Mouse (Mus musculus) adipocyte (in vitro differentiated cells): ENCODE results near the gene Klk1b11.
"Not testable (repeated sequence)": the region's sequence is repeated elsewhere in the genome, so short reads cannot be mapped to it uniquely, and the experiment has no call there.

Experiments used
- DNase-seq: peaks from one replicate; pipeline ENCODE4 v3.0.0-alpha.2; 2016; ENCODE audit warnings: low spot score

Klk1b11 gene

DNA sequence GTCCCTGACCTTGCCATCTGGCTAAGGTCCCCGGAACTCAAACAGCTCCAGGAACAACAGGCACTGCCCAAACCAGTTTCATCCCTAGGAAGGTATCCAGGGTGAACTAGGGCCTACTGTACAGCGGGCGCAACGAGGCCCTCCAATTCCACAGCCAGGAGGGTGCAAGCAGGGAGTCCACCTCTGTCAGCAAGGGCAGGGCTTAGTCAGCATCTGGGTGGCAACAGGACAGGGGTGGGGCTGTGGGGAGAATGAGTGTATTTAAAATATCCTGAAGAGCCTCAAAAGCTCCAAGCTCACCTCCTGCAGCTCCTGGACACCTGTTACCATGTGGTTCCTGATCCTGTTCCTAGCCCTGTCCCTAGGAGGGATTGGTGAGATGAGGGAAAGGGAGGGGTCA lies at the start of gene Klk1b11:
TSS of gene Klk1b11 (plus strand) at position 301 of the 400 bp plus-strand sequence.
- not testable (repeated sequence) for DNase-seq

- no peak for DNase-seq
Observed at GRCm38 (mm10) chr7:43950364-43950763, 45.3 kb upstream of the Klk1b11 start, which contains the start of gene Klk1b8. Gene Klk1b8 (plus strand): TSS chr7:43950664.

DNA sequence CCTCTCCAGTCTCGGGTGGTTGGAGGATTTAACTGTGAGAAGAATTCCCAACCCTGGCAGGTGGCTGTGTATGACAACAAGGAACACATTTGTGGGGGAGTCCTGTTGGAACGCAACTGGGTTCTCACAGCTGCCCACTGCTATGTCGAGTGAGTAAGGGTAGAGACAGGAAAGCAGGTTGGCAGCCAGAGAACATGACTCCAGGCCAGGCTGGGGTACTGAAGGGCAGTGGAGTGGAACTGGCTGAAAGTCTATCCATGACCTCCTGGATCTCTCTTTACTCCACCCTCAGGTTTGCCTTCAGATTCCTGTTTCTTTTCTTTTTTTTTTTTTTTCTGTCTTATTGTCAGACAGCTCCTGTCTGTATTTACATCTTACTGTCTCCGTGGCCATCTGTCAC lies 43.0 kb upstream of the Klk1b11 start:
- DNase-seq, result no peak

DNA sequence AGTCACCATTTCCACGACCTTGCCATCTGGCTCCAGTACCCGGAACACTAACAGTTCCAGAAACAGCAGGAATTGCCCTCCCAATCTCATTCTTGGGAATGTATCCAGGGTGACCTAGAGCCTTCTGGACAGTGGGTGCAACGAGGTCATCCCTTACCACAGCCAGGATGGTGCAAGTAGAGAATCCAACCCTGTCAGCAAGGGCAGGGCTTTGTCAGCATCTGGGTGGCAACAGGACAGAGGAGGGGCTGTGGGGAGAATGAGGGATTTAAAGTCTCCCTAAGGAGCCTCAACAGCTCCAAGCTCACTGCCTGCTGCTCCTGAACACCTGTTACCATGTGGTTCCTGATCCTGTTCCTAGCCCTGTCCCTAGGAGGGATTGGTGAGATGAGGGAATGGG lies 29.2 kb upstream of the Klk1b11 start, which contains the start of gene Klk1b1:
TSS of gene Klk1b1 (plus strand) at position 301 of the 400 bp plus-strand sequence.
- no peak for DNase-seq

GRCm38 (mm10) chr7:43967058-43967457 lies 28.6 kb upstream of the Klk1b11 start:
- no peak for DNase-seq

- no peak for DNase-seq
Observed at GRCm38 (mm10) chr7:43967612-43968011, 28.1 kb upstream of the Klk1b11 start.

- not testable (repeated sequence) for DNase-seq
Observed at GRCm38 (mm10) chr7:43975761-43976160, 19.9 kb upstream of the Klk1b11 start, which contains the start of gene Klk1b9. Gene Klk1b9 (plus strand): TSS chr7:43976061.

- no peak for DNase-seq
Observed at GRCm38 (mm10) chr7:43985657-43986056, 10.0 kb upstream of the Klk1b11 start.

DNA sequence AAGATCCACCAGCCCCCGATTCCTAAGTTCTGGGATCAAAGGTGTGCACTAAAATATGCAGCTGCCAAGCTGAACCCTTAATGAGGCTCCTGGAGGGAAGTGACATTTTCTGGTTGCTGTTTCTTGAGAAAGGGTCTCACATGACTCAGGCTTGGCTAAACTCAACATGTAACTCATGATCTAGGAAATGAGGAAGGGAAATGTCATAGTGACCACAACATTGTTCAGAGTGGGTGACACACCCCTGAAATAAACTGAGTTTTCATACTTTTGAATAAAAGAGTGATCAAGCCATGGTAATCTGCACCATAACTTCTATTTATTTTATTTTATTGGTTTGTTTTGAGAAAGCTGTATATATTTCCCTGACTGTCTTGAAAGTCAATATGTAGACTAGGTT lies 856 bp upstream of the Klk1b11 start:
- not testable (repeated sequence) for DNase-seq

GRCm38 (mm10) chr7:44004847-44005246 lies 9.2 kb downstream of the Klk1b11 start:
- no peak for DNase-seq

- not testable (repeated sequence) for DNase-seq
Observed at GRCm38 (mm10) chr7:44011868-44012267, 16.2 kb downstream of the Klk1b11 start, which contains the start of gene Klk1b26. Gene Klk1b26 (plus strand): TSS chr7:44012168.

GRCm38 (mm10) chr7:44014666-44015065 lies 19.0 kb downstream of the Klk1b11 start:
- DNase-seq, result not testable (repeated sequence)

- DNase-seq, result no peak
Observed at GRCm38 (mm10) chr7:44015071-44015470, 19.4 kb downstream of the Klk1b11 start.
